ENCODE assay signal across 11 mouse cellular contexts in genomic region chr9:121329181-121329580, GRCm38 (mm10). TPM values are rescaled to one million over a fixed set of nuclear protein-coding genes. Genes with fewer than 3 reads are reported as not detected.
DNase-seq lines count a peak whose midpoint lies in the region; ATAC-seq and TF ChIP-seq lines count a peak whose summit lies in the region.
"Had no signal": no experiment of that assay in that cellular context is flagged by ENCODE, and none has a peak within 500 bp of the region (broad histone marks: within the 10 kb centered on the region; RNA-seq: fewer than 3 reads in every experiment).

No protein-coding gene starts in this region.

- no peak overlapping the region for H3K4me3 ChIP-seq in midbrain, embryonic 10.5 days
- no peak overlapping the region for H3K4me3 ChIP-seq in midbrain, embryonic 16.5 days (ENCODE audit: low read depth, low read length)
- no peak overlapping the region for H3K4me3 ChIP-seq in heart, embryonic 12.5 days
- H3K4me3 ChIP-seq in limb, embryonic 10.5 days = no peak overlapping the region
- no peak overlapping the region for H3K4me3 ChIP-seq in stomach, postnatal 0 days (ENCODE audit: low read depth, low read length)
- H3K4me3 ChIP-seq: embryonic facial prominence, embryonic 13.5 days had no signal

- ATAC-seq in midbrain, embryonic 16.5 days = no peak
- ATAC-seq in heart, embryonic 12.5 days (ENCODE audit: insufficient number of reproducible peaks, low FRiP score) = peak; percentile 64
- ATAC-seq in stomach, postnatal 0 days (ENCODE audit: low FRiP score, low TSS enrichment) = peak; percentile 49

- no peaks in the 10 kb centered on the region for H3K27me3 ChIP-seq in midbrain, embryonic 10.5 days (ENCODE audit: low read depth, poor library complexity, severe bottlenecking)
- H3K27me3 ChIP-seq in midbrain, embryonic 16.5 days (ENCODE audit: control insufficient read depth, insufficient read depth, low read depth, low read length) = no peaks in the 10 kb centered on the region
- H3K27me3 ChIP-seq in heart, embryonic 12.5 days (replicated peaks) = no peaks in the 10 kb centered on the region
- H3K27me3 ChIP-seq in limb, embryonic 10.5 days (ENCODE audit: low read depth, poor library complexity, severe bottlenecking) = no peaks in the 10 kb centered on the region
- H3K27me3 ChIP-seq in stomach, postnatal 0 days (ENCODE audit: control insufficient read depth, insufficient read depth, low read length) = no peaks in the 10 kb centered on the region
- H3K27me3 ChIP-seq: embryonic facial prominence, embryonic 13.5 days had no signal

- 71% methylated on average over 8 of the region's 8 CpGs for WGBS in midbrain, embryonic 10.5 days
- 66% methylated on average over 8 of the region's 8 CpGs for WGBS in midbrain, embryonic 16.5 days
- WGBS in heart, embryonic 12.5 days = 24% methylated on average over 8 of the region's 8 CpGs
- 78% methylated on average over 8 of the region's 8 CpGs for WGBS in limb, embryonic 10.5 days
- 40% methylated on average over 8 of the region's 8 CpGs for WGBS in stomach, postnatal 0 days

- no peak overlapping the region for H3K4me2 ChIP-seq in midbrain, embryonic 16.5 days (ENCODE audit: low read length)
- H3K4me2 ChIP-seq in heart, embryonic 12.5 days = peak overlapping the region; percentile 48
- no peak overlapping the region for H3K4me2 ChIP-seq in stomach, postnatal 0 days (replicated peaks; ENCODE audit: low read depth)
- H3K4me2 ChIP-seq: embryonic facial prominence, embryonic 13.5 days had no signal

- TF ChIP-seq CTCF in stomach, postnatal 0 days (IDR thresholded peaks at IDR 0.05; ENCODE audit: low read depth) = no peak

- H3K9me3 ChIP-seq in midbrain, embryonic 10.5 days (replicated peaks) = no peaks in the 10 kb centered on the region; the same call in 1 of the 2 replicates
- no peaks in the 10 kb centered on the region for H3K9me3 ChIP-seq in midbrain, embryonic 16.5 days (replicated peaks; ENCODE audit: control insufficient read depth, low read length, poor library complexity, severe bottlenecking)
- H3K9me3 ChIP-seq in heart, embryonic 12.5 days (replicated peaks) = no peaks in the 10 kb centered on the region
- H3K9me3 ChIP-seq in limb, embryonic 10.5 days (replicated peaks) = no peaks in the 10 kb centered on the region
- no peaks in the 10 kb centered on the region for H3K9me3 ChIP-seq in stomach, postnatal 0 days (ENCODE audit: control insufficient read depth, low read length)
- H3K9me3 ChIP-seq: embryonic facial prominence, embryonic 13.5 days had no signal

- H3K4me1 ChIP-seq in midbrain, embryonic 10.5 days = peaks cover 59% of the 10 kb centered on the region
- peaks cover 25% of the 10 kb centered on the region for H3K4me1 ChIP-seq in midbrain, embryonic 16.5 days (ENCODE audit: control insufficient read depth, insufficient read depth, low read length)
- H3K4me1 ChIP-seq in heart, embryonic 12.5 days (replicated peaks) = peaks cover 58% of the 10 kb centered on the region
- H3K4me1 ChIP-seq in limb, embryonic 10.5 days = peaks cover 35% of the 10 kb centered on the region
- peaks cover 2% of the 10 kb centered on the region; the same call in 1 of the 2 replicates for H3K4me1 ChIP-seq in stomach, postnatal 0 days (replicated peaks; ENCODE audit: control insufficient read depth, insufficient read depth)

- peaks cover 12% of the 10 kb centered on the region for H3K36me3 ChIP-seq in midbrain, embryonic 10.5 days
- no peaks in the 10 kb centered on the region for H3K36me3 ChIP-seq in midbrain, embryonic 16.5 days (ENCODE audit: control insufficient read depth, insufficient read depth, low read length)
- peaks cover 5% of the 10 kb centered on the region for H3K36me3 ChIP-seq in heart, embryonic 12.5 days
- H3K36me3 ChIP-seq in limb, embryonic 10.5 days = peaks cover 5% of the 10 kb centered on the region
- no peaks in the 10 kb centered on the region for H3K36me3 ChIP-seq in stomach, postnatal 0 days (ENCODE audit: control insufficient read depth, insufficient read depth, low read length)

- H3K27ac ChIP-seq in midbrain, embryonic 10.5 days (replicated peaks) = peak overlapping the region; percentile 92
- no peak overlapping the region for H3K27ac ChIP-seq in midbrain, embryonic 16.5 days (ENCODE audit: low read length)
- peak overlapping the region; percentile 98 for H3K27ac ChIP-seq in heart, embryonic 12.5 days (ENCODE audit: poor library complexity, severe bottlenecking)
- peak overlapping the region; percentile 67; the same call in 1 of the 2 replicates for H3K27ac ChIP-seq in limb, embryonic 10.5 days
- H3K27ac ChIP-seq in stomach, postnatal 0 days (replicated peaks) = peak overlapping the region; percentile 61
- H3K27ac ChIP-seq: embryonic facial prominence, embryonic 13.5 days had no signal

- TF ChIP-seq EP300 in stomach, postnatal 0 days (optimal IDR thresholded peaks at IDR 0.05) = no peak

- no peak for DNase-seq in midbrain, embryonic 10.5 days (ENCODE audit: low spot score)
- no peak for DNase-seq in limb, embryonic 10.5 days (ENCODE audit: low spot score)
- DNase-seq in stomach, postnatal 0 days (ENCODE audit: low spot score) = peak; percentile 19
- DNase-seq in frontal cortex, postnatal 36 days (ENCODE audit: low spot score in 2 of 2) = no peak
- DNase-seq in spleen, adult 18-20 months = no peak
- DNase-seq: kidney, adult 18-20 months; right cerebral cortex, postnatal 14 days; thymus, postnatal 36 days had no signal

- H3K9ac ChIP-seq in midbrain, embryonic 16.5 days (ENCODE audit: low read depth, low read length) = no peak overlapping the region
- H3K9ac ChIP-seq in heart, embryonic 12.5 days = peak overlapping the region; percentile 53
- H3K9ac ChIP-seq in stomach, postnatal 0 days (ENCODE audit: low read length) = no peak overlapping the region
- H3K9ac ChIP-seq: embryonic facial prominence, embryonic 13.5 days had no signal

RNA-seq across cellular contexts. Expression of gene Trak1, which starts 31.9 kb away (rescaled TPM):
- polyA plus RNA-seq in midbrain, embryonic 10.5 days (2016; fragmentation: Nextera tagmentation; extraction: Ambion mirVana) = 26.5 and 29.7 TPM in 2 replicates
- polyA plus RNA-seq in midbrain, embryonic 16.5 days (2015; fragmentation: Nextera tagmentation; extraction: Ambion mirVana) = 53.8 and 60.6 TPM in 2 replicates
- polyA plus RNA-seq in heart, embryonic 12.5 days (2016; fragmentation: Nextera tagmentation; extraction: Ambion mirVana) = 37.3 and 42.0 TPM in 2 replicates
- polyA plus RNA-seq in limb, embryonic 10.5 days (2016; fragmentation: Nextera tagmentation; extraction: Ambion mirVana) = 9.6 and 12.2 TPM in 2 replicates
- polyA plus RNA-seq in stomach, postnatal 0 days (2015; fragmentation: Nextera tagmentation; extraction: Ambion mirVana) = 24.0 and 27.7 TPM in 2 replicates

RNA-seq across cellular contexts. Expression of gene Ulk4, which starts 52.2 kb away (rescaled TPM):
- polyA plus RNA-seq in midbrain, embryonic 10.5 days (2016; fragmentation: Nextera tagmentation; extraction: Ambion mirVana) = 147 and 155 TPM in 2 replicates
- polyA plus RNA-seq in midbrain, embryonic 16.5 days (2015; fragmentation: Nextera tagmentation; extraction: Ambion mirVana) = 102 and 112 TPM in 2 replicates
- polyA plus RNA-seq in heart, embryonic 12.5 days (2016; fragmentation: Nextera tagmentation; extraction: Ambion mirVana) = 97.4 and 111 TPM in 2 replicates
- polyA plus RNA-seq in limb, embryonic 10.5 days (2016; fragmentation: Nextera tagmentation; extraction: Ambion mirVana) = 119 and 140 TPM in 2 replicates
- polyA plus RNA-seq in stomach, postnatal 0 days (2015; fragmentation: Nextera tagmentation; extraction: Ambion mirVana) = 69.3 and 73.3 TPM in 2 replicates
